Mouse (Mus musculus) hindbrain, embryonic 15.5 days (tissue): Measurements from ENCODE around the gene Wee1. TPM values are rescaled to one million over a fixed set of nuclear protein-coding genes. Genes with fewer than 3 reads are reported as not detected.
A peak's percentile ranks its signal among the peaks of the same experiment; 100 is the strongest.

Source experiments
- ATAC-seq: fragments of 200-750 bp; cut with Nextera tagmentation; 2 replicates; pipeline ENCODE4 v1.8.0; 2017; ENCODE audit warnings: low read depth, moderate number of reproducible peaks, moderate TSS enrichment; ENCODE audit not compliant: low FRiP score
- H3K27ac ChIP-seq: fragments of 300-500 bp; sonication (generic); replicated peaks from 2 replicates; pipeline ENCODE4 v1.5.1; 2015; ENCODE audit warnings: mild to moderate bottlenecking, inconsistent platforms
- H3K27me3 ChIP-seq: fragments of 300-500 bp; sonication (generic); 2 replicates; pipeline ENCODE4 v1.6.1; 2015; ENCODE audit warnings: control low read depth, inconsistent platforms
- H3K36me3 ChIP-seq: fragments of 300-500 bp; sonication (generic); 2 replicates; pipeline ENCODE4 v1.6.1; 2015; ENCODE audit warnings: control low read depth, inconsistent platforms
- H3K4me1 ChIP-seq: fragments of 300-500 bp; sonication (generic); replicated peaks from 2 replicates; pipeline ENCODE4 v1.6.1; 2015; ENCODE audit warnings: control low read depth, inconsistent platforms
- H3K4me2 ChIP-seq: fragments of 300-500 bp; sonication (generic); 2 replicates; pipeline ENCODE4 v1.6.1; 2015; ENCODE audit warnings: moderate library complexity, mild to moderate bottlenecking, inconsistent platforms
- H3K4me3 ChIP-seq: fragments of 300-500 bp; sonication (generic); 2 replicates; pipeline ENCODE4 v1.5.1; 2015; ENCODE audit warnings: mild to moderate bottlenecking, inconsistent platforms
- H3K9ac ChIP-seq: fragments of 300-500 bp; sonication (generic); 2 replicates; pipeline ENCODE4 v1.6.1; 2015; ENCODE audit warnings: inconsistent platforms
- H3K9me3 ChIP-seq: fragments of 300-500 bp; sonication (generic); 2 replicates; pipeline ENCODE4 v1.6.1; 2016; ENCODE audit warnings: control low read depth, inconsistent platforms
- WGBS: fragments of 180-500 bp; shearing (Covaris S2); methylation state at CpG from one replicate; pipeline ENCODE4 v1.1.7; 2015; 5-methylcytosine and 5-hydroxymethylcytosine counted together
- polyA plus RNA-seq: library from polyadenylated mRNA; unstranded; fragments of >200 nt; fragmentation: Nextera tagmentation; extraction: Ambion mirVana; gene quantifications from 2 replicates; pipeline ENCODE4 v1.2.1, GENCODE M21; 2015

Gene Wee1
- 7.3 and 7.9 TPM in 2 replicates for polyA plus RNA-seq

GRCm38 (mm10) chr7:110121516-110122288 lies at the start of gene Wee1:
TSS of gene Wee1 (plus strand) at chr7:110122046.
- H3K4me2 ChIP-seq = peak within 1 kb of the TSS; percentile 89
- H3K9ac ChIP-seq = peak within 1 kb of the TSS; percentile 71
- H3K4me1 ChIP-seq = peaks cover 15% of the 10 kb centered on the region
- H3K27me3 ChIP-seq = no peaks in the 10 kb centered on the region
- peak within 1 kb of the TSS; percentile 74 for H3K27ac ChIP-seq
- WGBS = under 1% methylated on average over 79 of the region's 81 CpGs
- no peaks in the 10 kb centered on the region for H3K9me3 ChIP-seq
- H3K36me3 ChIP-seq = no peaks in the 10 kb centered on the region
- ATAC-seq = peak; percentile 98
- H3K4me3 ChIP-seq = peak within 1 kb of the TSS; percentile 70

- no peak for ATAC-seq
- Histone ChIP-seq H3K4me2 (no peak overlapping the region), H3K36me3 (peaks cover 69% of the 10 kb centered on the region), H3K9me3 (no peaks in the 10 kb centered on the region), H3K4me1 (no peaks in the 10 kb centered on the region), H3K4me3 (no peak overlapping the region), H3K27me3 (no peaks in the 10 kb centered on the region), H3K9ac (no peak overlapping the region), H3K27ac (no peak overlapping the region)
- 95% methylated on average over 5 of the region's 5 CpGs for WGBS
Observed at GRCm38 (mm10) chr7:110078168-110078567, 43.7 kb upstream of the Wee1 start.

GRCm38 (mm10) chr7:110083386-110084165 lies 38.3 kb upstream of the Wee1 start:
- WGBS = 63% methylated on average over 13 of the region's 13 CpGs
- H3K4me1 ChIP-seq = no peaks in the 10 kb centered on the region
- H3K4me2 ChIP-seq = no peak overlapping the region
- H3K27ac ChIP-seq = peak overlapping the region; percentile 54
- no peaks in the 10 kb centered on the region for H3K27me3 ChIP-seq
- ATAC-seq = peak; percentile 11; the same call in 1 of the 2 replicates
- H3K9ac ChIP-seq = no peak overlapping the region
- H3K36me3 ChIP-seq = peaks cover 78% of the 10 kb centered on the region
- H3K4me3 ChIP-seq = no peak overlapping the region
- no peaks in the 10 kb centered on the region for H3K9me3 ChIP-seq

GRCm38 (mm10) chr7:110085217-110085616 lies 36.6 kb upstream of the Wee1 start:
- Histone ChIP-seq H3K9ac (no peak overlapping the region), H3K27me3 (no peaks in the 10 kb centered on the region), H3K9me3 (no peaks in the 10 kb centered on the region), H3K4me3 (no peak overlapping the region), H3K4me1 (no peaks in the 10 kb centered on the region), H3K27ac (no peak overlapping the region), H3K4me2 (no peak overlapping the region), H3K36me3 (peaks cover 72% of the 10 kb centered on the region)
- no peak for ATAC-seq

GRCm38 (mm10) chr7:110087914-110088313 lies 33.9 kb upstream of the Wee1 start:
- Histone ChIP-seq H3K9me3 (no peaks in the 10 kb centered on the region), H3K4me2 (no peak overlapping the region), H3K27ac (no peak overlapping the region), H3K4me3 (no peak overlapping the region), H3K4me1 (no peaks in the 10 kb centered on the region), H3K9ac (no peak overlapping the region), H3K27me3 (no peaks in the 10 kb centered on the region), H3K36me3 (peaks cover 58% of the 10 kb centered on the region)
- WGBS = 82% methylated on average over 4 of the region's 4 CpGs
- ATAC-seq = no peak

- Histone ChIP-seq H3K27me3 (no peaks in the 10 kb centered on the region), H3K4me1 (no peaks in the 10 kb centered on the region), H3K36me3 (peaks cover 60% of the 10 kb centered on the region), H3K9me3 (no peaks in the 10 kb centered on the region), H3K9ac (no peak overlapping the region), H3K27ac (no peak overlapping the region), H3K4me3 (no peak overlapping the region), H3K4me2 (no peak overlapping the region)
- WGBS = 42% methylated on average over 7 of the region's 7 CpGs
- peak; percentile 56; the same call in 1 of the 2 replicates for ATAC-seq
Observed at GRCm38 (mm10) chr7:110091670-110092069, 30.2 kb upstream of the Wee1 start.

- Histone ChIP-seq H3K27me3 (no peaks in the 10 kb centered on the region), H3K9ac (no peak overlapping the region), H3K4me3 (no peak overlapping the region), H3K9me3 (no peaks in the 10 kb centered on the region), H3K4me2 (no peak overlapping the region), H3K27ac (no peak overlapping the region), H3K36me3 (peaks cover 35% of the 10 kb centered on the region), H3K4me1 (no peaks in the 10 kb centered on the region)
- no peak for ATAC-seq
- WGBS = 88% methylated on average over 4 of the region's 4 CpGs
Observed at GRCm38 (mm10) chr7:110096332-110096731, 25.5 kb upstream of the Wee1 start.

GRCm38 (mm10) chr7:110097106-110097793 lies 24.6 kb upstream of the Wee1 start:
- H3K9me3 ChIP-seq = no peaks in the 10 kb centered on the region
- H3K9ac ChIP-seq = no peak overlapping the region
- no peak overlapping the region for H3K4me2 ChIP-seq
- no peaks in the 10 kb centered on the region for H3K27me3 ChIP-seq
- no peak for ATAC-seq
- H3K27ac ChIP-seq = no peak overlapping the region
- no peaks in the 10 kb centered on the region for H3K4me1 ChIP-seq
- no peak overlapping the region for H3K4me3 ChIP-seq
- 50% methylated on average over 7 of the region's 7 CpGs for WGBS
- H3K36me3 ChIP-seq = peaks cover 34% of the 10 kb centered on the region

GRCm38 (mm10) chr7:110100854-110101253 lies 21.0 kb upstream of the Wee1 start:
- Histone ChIP-seq H3K27ac (no peak overlapping the region), H3K9ac (no peak overlapping the region), H3K27me3 (no peaks in the 10 kb centered on the region), H3K36me3 (peaks cover 5% of the 10 kb centered on the region), H3K4me2 (no peak overlapping the region), H3K9me3 (no peaks in the 10 kb centered on the region), H3K4me1 (no peaks in the 10 kb centered on the region), H3K4me3 (no peak overlapping the region)
- WGBS = 62% methylated on average over 6 of the region's 6 CpGs
- ATAC-seq = no peak

GRCm38 (mm10) chr7:110101266-110101665 lies 20.6 kb upstream of the Wee1 start:
- Histone ChIP-seq H3K36me3 (peaks cover under 1% of the 10 kb centered on the region; the same call in 1 of the 2 replicates), H3K9me3 (no peaks in the 10 kb centered on the region), H3K27me3 (no peaks in the 10 kb centered on the region), H3K9ac (no peak overlapping the region), H3K4me3 (no peak overlapping the region), H3K4me2 (no peak overlapping the region), H3K27ac (no peak overlapping the region), H3K4me1 (no peaks in the 10 kb centered on the region)
- no peak for ATAC-seq
- WGBS = 84% methylated on average over 5 of the region's 5 CpGs

GRCm38 (mm10) chr7:110105041-110105440 lies 16.8 kb upstream of the Wee1 start:
- Histone ChIP-seq H3K4me2 (no peak overlapping the region), H3K36me3 (no peaks in the 10 kb centered on the region), H3K27ac (no peak overlapping the region), H3K9ac (no peak overlapping the region), H3K4me1 (peaks cover 3% of the 10 kb centered on the region; the same call in 1 of the 2 replicates), H3K27me3 (no peaks in the 10 kb centered on the region), H3K4me3 (no peak overlapping the region), H3K9me3 (no peaks in the 10 kb centered on the region)
- ATAC-seq = no peak
- 88% methylated on average over 5 of the region's 5 CpGs for WGBS

GRCm38 (mm10) chr7:110106633-110107032 lies 15.2 kb upstream of the Wee1 start:
- Histone ChIP-seq H3K27ac (no peak overlapping the region), H3K4me1 (peaks cover 3% of the 10 kb centered on the region; the same call in 1 of the 2 replicates), H3K36me3 (no peaks in the 10 kb centered on the region), H3K4me3 (no peak overlapping the region), H3K9ac (no peak overlapping the region), H3K27me3 (no peaks in the 10 kb centered on the region), H3K9me3 (no peaks in the 10 kb centered on the region), H3K4me2 (no peak overlapping the region)
- no peak for ATAC-seq
- WGBS = 85% methylated on average over 3 of the region's 3 CpGs
